In the genomic region with DNA sequence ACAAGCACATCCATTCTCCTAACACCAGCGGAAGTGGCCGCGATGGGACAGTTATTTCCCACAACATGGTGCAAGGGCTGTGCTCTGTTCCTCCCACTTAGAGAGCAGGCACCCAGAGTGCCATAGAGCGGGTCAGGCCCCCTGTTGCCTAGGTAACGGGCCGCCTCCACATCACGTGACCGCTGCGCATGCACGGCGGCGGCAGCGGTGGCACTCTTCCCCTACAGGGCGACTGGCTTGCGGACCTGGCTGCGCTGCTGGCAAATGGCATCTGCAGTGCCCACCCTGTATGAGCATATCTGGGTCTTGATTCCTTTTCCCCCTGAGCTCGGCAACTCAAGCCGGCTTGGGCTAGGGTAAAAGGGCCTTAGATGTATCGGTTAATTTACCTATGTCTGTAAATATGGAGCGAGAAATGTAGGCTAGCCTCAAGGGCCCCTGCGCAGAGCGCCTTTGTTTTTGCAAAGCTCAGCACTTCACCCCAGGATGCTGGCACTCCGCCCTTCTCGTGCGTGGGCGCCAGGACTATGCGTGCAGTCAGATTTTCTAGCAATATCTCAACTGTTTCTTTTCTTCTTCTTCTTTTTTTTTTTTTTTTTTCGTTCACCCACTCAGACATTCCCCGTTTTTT, we compare ENCODE assay signal across 8 mouse cellular contexts. TPM values are rescaled to one million over a fixed set of nuclear protein-coding genes. Genes with fewer than 3 reads are reported as not detected.
A peak's percentile ranks its signal among the peaks of the same experiment; 100 is the strongest.
DNase-seq lines count a peak whose midpoint lies in the region; ATAC-seq lines count a peak whose summit lies in the region.

No protein-coding gene starts in this region.

- H3K4me3 ChIP-seq in heart, embryonic 14.5 days (ENCODE audit: control insufficient read depth in 1 of 2, insufficient read depth in 1 of 2, low read depth in 1 of 2, low read length in 2 of 2): peak overlapping the region; percentile 39 to 49
- peak overlapping the region; percentile 57 for H3K4me3 ChIP-seq in liver, embryonic 12.5 days

- peak overlapping the region; percentile 68 for H3K9ac ChIP-seq in heart, embryonic 14.5 days (ENCODE audit: low read length)
- peak overlapping the region; percentile 63 for H3K9ac ChIP-seq in liver, embryonic 12.5 days

- H3K9me3 ChIP-seq in heart, embryonic 14.5 days (ENCODE audit: control insufficient read depth, low read length): no peaks in the 10 kb centered on the region
- no peaks in the 10 kb centered on the region for H3K9me3 ChIP-seq in liver, embryonic 12.5 days (replicated peaks)

- 2% methylated on average over 29 of the region's 29 CpGs for WGBS in heart, embryonic 14.5 days
- WGBS in liver, embryonic 12.5 days (ENCODE audit: insufficient replicate concordance): 3% methylated on average over 29 of the region's 29 CpGs

- peak; percentile 63 for ATAC-seq in CD4-positive, CD25-positive, alpha-beta regulatory T cell, adult 4 months
- peak; percentile 85 for ATAC-seq in heart, embryonic 14.5 days (ENCODE audit: insufficient number of reproducible peaks, insufficient read depth, low FRiP score, low read depth)
- peak; percentile 96 for ATAC-seq in liver, embryonic 12.5 days

- no peaks in the 10 kb centered on the region for H3K36me3 ChIP-seq in heart, embryonic 14.5 days (ENCODE audit: control insufficient read depth, insufficient read depth, low read length)
- no peaks in the 10 kb centered on the region for H3K36me3 ChIP-seq in liver, embryonic 12.5 days
- no peaks in the 10 kb centered on the region; the same call in 1 of the 2 replicates for H3K36me3 ChIP-seq in splenic B cell, adult 2 months (ENCODE audit: control insufficient read depth, insufficient read depth, low read length, poor library complexity, severe bottlenecking)

- peak overlapping the region; percentile 79 for H3K4me2 ChIP-seq in heart, embryonic 14.5 days (ENCODE audit: low read length)
- H3K4me2 ChIP-seq in liver, embryonic 12.5 days: peak overlapping the region; percentile 85

- no peaks in the 10 kb centered on the region for H3K27me3 ChIP-seq in heart, embryonic 14.5 days (ENCODE audit: control insufficient read depth, insufficient read depth, low read length)
- no peaks in the 10 kb centered on the region for H3K27me3 ChIP-seq in liver, embryonic 12.5 days (replicated peaks)
- H3K27me3 ChIP-seq in splenic B cell, adult 2 months (ENCODE audit: control insufficient read depth, insufficient read depth, low read length, poor library complexity, severe bottlenecking): no peaks in the 10 kb centered on the region

- DNase-seq in c-Kit-negative CD71-positive TER-119-positive erythroid progenitor cells, embryonic 14.5 days (ENCODE audit: low read depth, low spot score): peak; percentile 65
- peak; percentile 81 for DNase-seq in fibroblast of lung, adult 2 months (ENCODE audit: low read depth)
- DNase-seq in kidney, postnatal 10 days: peak; percentile 94
- peak; percentile 96 for DNase-seq in naive thymus-derived CD4-positive, alpha-beta T cell, adult 2 months (ENCODE audit: low read depth)
- peak; percentile 97 for DNase-seq in splenic B cell, adult 2 months (ENCODE audit: low read depth, low spot score)

- peak overlapping the region; percentile 65 to 75 for H3K27ac ChIP-seq in heart, embryonic 14.5 days (replicated peaks in 1 of 2; ENCODE audit: control insufficient read depth in 1 of 2, insufficient read depth in 1 of 2, low read depth in 2 of 2, low read length in 2 of 2)
- H3K27ac ChIP-seq in liver, embryonic 12.5 days: peak overlapping the region; percentile 70

- H3K4me1 ChIP-seq in heart, embryonic 14.5 days (ENCODE audit: control insufficient read depth in 2 of 2, insufficient read depth in 2 of 2, low read length in 2 of 2): peaks cover 29 to 58% of the 10 kb centered on the region in 2 experiments
- peaks cover 56% of the 10 kb centered on the region for H3K4me1 ChIP-seq in liver, embryonic 12.5 days

RNA-seq across cellular contexts. Expression of a gene that starts 35.0 kb away (rescaled TPM):
- 10 to 100 TPM; 54.6 to 56.7 TPM for polyA plus RNA-seq in CD4-positive, CD25-positive, alpha-beta regulatory T cell, adult 4 months (2017; shearing (Covaris generic))
- 5.5 and 5.6 TPM in 2 replicates for polyA plus RNA-seq in heart, embryonic 14.5 days (2014; fragmentation: Nextera tagmentation; extraction: Ambion mirVana)
- 4.0 and 4.3 TPM in 2 replicates for polyA plus RNA-seq in liver, embryonic 12.5 days (2016; fragmentation: Nextera tagmentation; extraction: Ambion mirVana)

Comparison
In these comparisons a context has a peak if more than half of its experiments do, and no peak if none do; other contexts are left out.
1. Peak in every context shown above with its lines: DNase-seq, ATAC-seq, H3K4me3 ChIP-seq and H3K27ac ChIP-seq.